Mouse (Mus musculus): ENCODE measurements around the gene Mnd1. TPM values are rescaled to one million over a fixed set of nuclear protein-coding genes. Genes with fewer than 3 reads are reported as not detected.

The Mnd1 gene
- total and polyA plus RNA-seq, 2 experiments from 2014 or later = 6.6 TPM; not detected in 1

GRCm38 (mm10) chr3:84038981-84039645 is 116.5 kb downstream of the Mnd1 start:
- no peaks in the 10 kb centered on the region for H3K36me3 ChIP-seq (replicated peaks; ENCODE audit: control insufficient read depth, insufficient read depth, low read length)
- H3K4me3 ChIP-seq (ENCODE audit: low read depth, low read length) = peak overlapping the region; percentile 94
- H3K4me2 ChIP-seq (ENCODE audit: low read depth, low read length) = peak overlapping the region; percentile 95
- peak overlapping the region; percentile 88 for H3K27ac ChIP-seq (ENCODE audit: low read depth)
- H3K9ac ChIP-seq (replicated peaks; ENCODE audit: low read depth, low read length) = peak overlapping the region; percentile 84
- TF ChIP-seq EP300 (IDR thresholded peaks at IDR 0.05; ENCODE audit: low read depth) (no peak), CTCF (IDR thresholded peaks at IDR 0.05; ENCODE audit: low read depth) (no peak)
- ATAC-seq (ENCODE audit: insufficient read depth, low read depth) (peak; percentile 9), DNase-seq (ENCODE audit: low spot score) (no peak)
- no peaks in the 10 kb centered on the region for H3K27me3 ChIP-seq (ENCODE audit: control insufficient read depth, insufficient read depth, low read length)
- WGBS = under 1% methylated on average over 42 of the region's 42 CpGs
- H3K4me1 ChIP-seq (ENCODE audit: control insufficient read depth, insufficient read depth) = peaks cover 12% of the 10 kb centered on the region
- H3K9me3 ChIP-seq (replicated peaks; ENCODE audit: control insufficient read depth, low read length) = no peaks in the 10 kb centered on the region

- no peaks in the 10 kb centered on the region for H3K9me3 ChIP-seq (replicated peaks; ENCODE audit: control insufficient read depth, low read length)
- no peak for ATAC-seq (ENCODE audit: insufficient read depth, low read depth)
- no peak for DNase-seq (ENCODE audit: low spot score)
These were observed 117.5 kb downstream of the Mnd1 start for GRCm38 (mm10) chr3:84038126-84038525.

More at GRCm38 (mm10) chr3:84038126-84038525, 117.5 kb downstream of the Mnd1 start:
- H3K4me1 ChIP-seq (ENCODE audit: control insufficient read depth, insufficient read depth) = peaks cover 17% of the 10 kb centered on the region
- no peaks in the 10 kb centered on the region for H3K36me3 ChIP-seq (replicated peaks; ENCODE audit: control insufficient read depth, insufficient read depth, low read length)
- H3K9ac ChIP-seq (replicated peaks; ENCODE audit: low read depth, low read length) = no peak overlapping the region
- TF ChIP-seq CTCF (IDR thresholded peaks at IDR 0.05; ENCODE audit: low read depth) = no peak
- no peak for TF ChIP-seq EP300 (IDR thresholded peaks at IDR 0.05; ENCODE audit: low read depth)
- no peaks in the 10 kb centered on the region for H3K27me3 ChIP-seq (ENCODE audit: control insufficient read depth, insufficient read depth, low read length)
- 0 out of 2 replicates have a peak overlapping the region, but pooled peaks have one; percentile 94 for H3K4me3 ChIP-seq (ENCODE audit: low read depth, low read length)
- WGBS = 47% methylated on average over 1 of the region's 1 CpGs
- H3K4me2 ChIP-seq (ENCODE audit: low read depth, low read length) = peak overlapping the region; percentile 95
- no peak overlapping the region for H3K27ac ChIP-seq (ENCODE audit: low read depth)

Other genes starting within 250 kb of the Mnd1 start
- gene Tmem131l, start 115.6 kb downstream of the Mnd1 start, total RNA-seq (2014; rRNA removed; ENCODE audit: low replicate concordance) = 32.6 and 33.4 TPM in 2 replicates
- gene Tmem131l, start 115.6 kb downstream of the Mnd1 start, polyA plus RNA-seq (2015; fragmentation: Nextera tagmentation; extraction: Ambion mirVana) = 14.7 and 16.5 TPM in 2 replicates
- gene Gm6525, start 18.3 kb upstream of the Mnd1 start, total RNA-seq (2014; rRNA removed; ENCODE audit: low replicate concordance) = 0.38 TPM in 1 of 2 replicates, not detected in the other
- gene Gm6525, start 18.3 kb upstream of the Mnd1 start, polyA plus RNA-seq (2015; fragmentation: Nextera tagmentation; extraction: Ambion mirVana) = 0.11 and 0.22 TPM in 2 replicates
- 6.1 and 11.0 TPM in 2 replicates for gene Trim2, start 151.1 kb upstream of the Mnd1 start, total RNA-seq (2014; rRNA removed; ENCODE audit: low replicate concordance)
- 4.9 and 6.0 TPM in 2 replicates for gene Trim2, start 151.1 kb upstream of the Mnd1 start, polyA plus RNA-seq (2015; fragmentation: Nextera tagmentation; extraction: Ambion mirVana)